Mouse (Mus musculus) liver, embryonic 12.5 days (tissue): Measurements from ENCODE around the gene Olfr521. TPM values are rescaled to one million over a fixed set of nuclear protein-coding genes. Genes with fewer than 3 reads are reported as not detected.
A peak's percentile ranks its signal among the peaks of the same experiment; 100 is the strongest.
"Not testable (repeated sequence)": the region's sequence is repeated elsewhere in the genome, so short reads cannot be mapped to it uniquely, and the experiment has no call there.

Source experiments
- ATAC-seq: fragments of 200-750 bp; cut with Nextera tagmentation; 2 replicates; pipeline ENCODE4 v1.8.0; 2017; ENCODE audit warnings: moderate number of reproducible peaks, mild to moderate bottlenecking, moderate library complexity
- H3K27ac ChIP-seq: fragments of 300-500 bp; sonication (generic); 2 replicates; pipeline ENCODE4 v1.5.1; 2016; ENCODE audit warnings: mild to moderate bottlenecking
- H3K27me3 ChIP-seq: fragments of 300-500 bp; sonication (generic); replicated peaks from 2 replicates; pipeline ENCODE4 v1.6.1; 2016; ENCODE audit warnings: mild to moderate bottlenecking, moderate library complexity
- H3K36me3 ChIP-seq: fragments of 300-500 bp; sonication (generic); 2 replicates; pipeline ENCODE4 v1.6.1; 2016; ENCODE audit warnings: mild to moderate bottlenecking, moderate library complexity
- H3K4me1 ChIP-seq: fragments of 300-500 bp; sonication (generic); 2 replicates; pipeline ENCODE4 v1.6.1; 2016
- H3K4me2 ChIP-seq: fragments of 300-500 bp; sonication (generic); 2 replicates; pipeline ENCODE4 v1.6.1; 2016; ENCODE audit warnings: mild to moderate bottlenecking, moderate library complexity
- H3K4me3 ChIP-seq: fragments of 300-500 bp; sonication (generic); 2 replicates; pipeline ENCODE4 v1.5.1; 2016; ENCODE audit warnings: mild to moderate bottlenecking, moderate library complexity
- H3K9ac ChIP-seq: fragments of 300-500 bp; sonication (generic); 2 replicates; pipeline ENCODE4 v1.6.1; 2016; ENCODE audit warnings: mild to moderate bottlenecking, moderate library complexity
- H3K9me3 ChIP-seq: fragments of 300-500 bp; sonication (generic); replicated peaks from 2 replicates; pipeline ENCODE4 v1.6.1; 2016; ENCODE audit warnings: mild to moderate bottlenecking, moderate library complexity
- WGBS: fragments of 180-500 bp; shearing (Covaris S2); methylation state at CpG from one replicate; pipeline ENCODE4 v1.1.7; 2016; ENCODE audit not compliant: insufficient replicate concordance; 5-methylcytosine and 5-hydroxymethylcytosine counted together
- polyA plus RNA-seq: library from polyadenylated mRNA; unstranded; fragments of >200 nt; fragmentation: Nextera tagmentation; extraction: Ambion mirVana; gene quantifications from 2 replicates; pipeline ENCODE4 v1.2.1, GENCODE M21; 2016

The Olfr521 gene
- polyA plus RNA-seq: not detected in 2 replicates

DNA sequence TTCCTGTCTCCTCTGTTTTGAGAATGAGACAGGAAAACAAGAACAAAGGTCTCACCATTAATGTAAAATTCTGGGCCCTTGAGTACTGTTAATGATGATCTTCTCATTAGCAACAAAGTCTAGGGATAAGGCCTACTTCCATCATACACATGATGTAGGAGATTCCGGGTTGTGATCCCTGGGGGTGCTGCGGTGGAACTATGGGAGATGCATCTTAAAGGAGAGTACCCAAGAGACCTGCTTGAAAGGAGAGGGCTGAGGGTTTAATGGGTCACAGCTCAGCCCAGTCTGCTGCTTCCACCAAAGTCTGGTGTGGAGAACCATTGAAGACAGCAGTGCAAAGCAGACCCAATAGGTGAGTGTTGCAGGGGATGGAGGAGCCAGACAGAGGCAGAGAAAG, at the start of gene Olfr521:
Olfr521 (plus strand) TSS at position 301 of the 400 bp plus-strand sequence.
- Histone ChIP-seq H3K4me3 (no peak within 1 kb of the TSS), H3K9ac (no peak within 1 kb of the TSS), H3K4me1 (no peaks in the 10 kb centered on the region), H3K36me3 (no peaks in the 10 kb centered on the region), H3K4me2 (no peak within 1 kb of the TSS), H3K27ac (no peak within 1 kb of the TSS), H3K9me3 (peaks cover 13% of the 10 kb centered on the region), H3K27me3 (no peaks in the 10 kb centered on the region)
- no peak for ATAC-seq
- WGBS: 76% methylated on average over 2 of the region's 2 CpGs

DNA sequence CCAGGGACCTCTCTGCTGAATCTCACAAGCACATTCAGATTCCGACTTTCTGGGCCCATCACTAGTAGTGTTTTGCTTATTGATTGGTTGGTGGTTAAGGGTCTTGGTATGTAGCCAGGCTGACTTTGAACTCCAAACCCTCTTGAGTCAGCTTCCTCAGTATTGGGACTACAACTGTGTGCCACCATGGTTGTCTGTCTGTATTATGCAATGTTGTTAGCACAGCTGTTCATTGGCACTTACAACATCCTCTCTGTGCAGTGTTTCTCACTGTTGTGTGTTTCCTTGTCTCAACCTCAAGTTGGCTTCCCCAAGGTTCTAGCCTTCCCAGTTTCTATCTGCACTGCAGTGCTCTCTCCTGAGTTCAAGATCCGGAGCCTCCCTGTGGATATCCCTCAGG, 46.8 kb upstream of the Olfr521 start:
- no peak for ATAC-seq
- H3K4me3 ChIP-seq: no peak overlapping the region
- H3K27ac ChIP-seq: no peak overlapping the region
- no peak overlapping the region for H3K4me2 ChIP-seq
- H3K4me1 ChIP-seq: no peaks in the 10 kb centered on the region
- no peak overlapping the region for H3K9ac ChIP-seq
- no peaks in the 10 kb centered on the region for H3K9me3 ChIP-seq
- no peaks in the 10 kb centered on the region; the same call in 1 of the 2 replicates for H3K27me3 ChIP-seq
- H3K36me3 ChIP-seq: no peaks in the 10 kb centered on the region
- WGBS: 61% methylated on average over 2 of the region's 2 CpGs

GRCm38 (mm10) chr7:99729973-99730372, 33.3 kb upstream of the Olfr521 start, which contains the start of gene Olfr520:
Gene Olfr520 (plus strand): TSS chr7:99730273.
- Histone ChIP-seq H3K4me1 (peaks cover 10% of the 10 kb centered on the region), H3K27me3 (no peaks in the 10 kb centered on the region), H3K9me3 (0 out of 2 replicates have a peak, but pooled peaks cover 4% of the 10 kb centered on the region), H3K9ac (no peak within 1 kb of the TSS), H3K4me3 (no peak within 1 kb of the TSS), H3K36me3 (no peaks in the 10 kb centered on the region), H3K4me2 (no peak within 1 kb of the TSS), H3K27ac (no peak within 1 kb of the TSS)
- WGBS: 65% methylated on average over 2 of the region's 2 CpGs
- no peak for ATAC-seq

DNA sequence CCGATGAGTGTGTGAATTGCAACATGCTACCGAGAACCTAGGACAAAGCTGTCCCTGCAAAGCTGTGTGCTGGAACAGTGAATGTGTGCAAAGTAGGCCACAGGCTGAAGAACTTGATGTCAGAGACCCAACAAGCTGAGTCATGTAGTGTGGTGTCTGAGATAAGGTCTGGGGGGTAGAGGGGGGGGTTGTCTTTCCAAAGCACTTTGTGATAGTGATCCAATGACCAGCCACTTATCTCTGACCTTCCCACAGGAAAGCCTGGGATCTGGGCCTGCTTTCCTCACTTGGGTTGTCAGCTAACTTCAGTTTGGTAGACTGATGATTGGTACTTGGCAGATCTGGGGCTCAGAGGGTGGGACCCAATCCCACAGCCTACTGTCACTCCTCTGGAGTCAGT, 28.7 kb upstream of the Olfr521 start:
- Histone ChIP-seq H3K27me3 (no peaks in the 10 kb centered on the region; the same call in 1 of the 2 replicates), H3K4me1 (peaks cover 12% of the 10 kb centered on the region), H3K36me3 (no peaks in the 10 kb centered on the region), H3K9ac (no peak overlapping the region), H3K9me3 (no peaks in the 10 kb centered on the region), H3K27ac (no peak overlapping the region), H3K4me2 (no peak overlapping the region), H3K4me3 (no peak overlapping the region)
- WGBS: 40% methylated on average over 2 of the region's 2 CpGs
- ATAC-seq: peak; percentile 62; the same call in 1 of the 2 replicates

- not testable (repeated sequence) for H3K9me3 ChIP-seq, H3K4me3 ChIP-seq, H3K9ac ChIP-seq, H3K27me3 ChIP-seq, H3K36me3 ChIP-seq, H3K4me2 ChIP-seq, ATAC-seq, H3K27ac ChIP-seq
- peaks cover 12% of the 10 kb centered on the region for H3K4me1 ChIP-seq
- WGBS: 83% methylated on average over 9 of the region's 9 CpGs
Measured at GRCm38 (mm10) chr7:99735491-99735890, 27.8 kb upstream of the Olfr521 start.

GRCm38 (mm10) chr7:99739276-99739675, 24.0 kb upstream of the Olfr521 start:
- WGBS: 63% methylated on average over 9 of the region's 9 CpGs
- no peak for ATAC-seq

GRCm38 (mm10) chr7:99781385-99781784, 18.1 kb downstream of the Olfr521 start:
- H3K4me1 ChIP-seq: no peaks in the 10 kb centered on the region
- H3K27me3 ChIP-seq: no peaks in the 10 kb centered on the region
- no peak overlapping the region for H3K4me2 ChIP-seq
- H3K27ac ChIP-seq: no peak overlapping the region
- 35% methylated on average over 5 of the region's 5 CpGs for WGBS
- no peak for ATAC-seq
- no peaks in the 10 kb centered on the region for H3K9me3 ChIP-seq
- H3K9ac ChIP-seq: no peak overlapping the region
- H3K36me3 ChIP-seq: no peaks in the 10 kb centered on the region
- H3K4me3 ChIP-seq: no peak overlapping the region

More at GRCm38 (mm10) chr7:99739276-99739675, 24.0 kb upstream of the Olfr521 start:
- Histone ChIP-seq H3K9me3 (no peaks in the 10 kb centered on the region), H3K9ac (no peak overlapping the region), H3K4me3 (no peak overlapping the region), H3K27me3 (no peaks in the 10 kb centered on the region; the same call in 1 of the 2 replicates), H3K4me1 (peaks cover 8% of the 10 kb centered on the region), H3K27ac (no peak overlapping the region), H3K4me2 (no peak overlapping the region), H3K36me3 (no peaks in the 10 kb centered on the region)

DNA sequence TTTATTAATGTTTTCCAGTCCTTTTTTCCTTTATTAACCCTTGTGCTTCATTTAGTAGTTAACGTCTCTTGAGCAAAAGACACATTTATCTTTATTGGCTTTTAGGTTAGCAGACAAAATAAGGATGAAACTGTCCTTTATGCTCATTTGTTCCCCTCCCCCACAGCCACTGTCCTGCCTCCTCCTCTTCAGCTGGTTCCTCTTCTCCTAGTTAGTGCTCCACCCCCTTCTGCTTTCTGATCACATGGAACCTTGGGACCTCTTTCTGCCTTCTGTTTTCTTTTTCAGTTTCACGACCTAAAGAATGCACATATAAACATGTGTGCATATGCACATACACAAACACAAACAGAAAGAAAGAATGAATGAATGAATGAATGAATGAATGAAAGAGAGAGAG, 18.6 kb downstream of the Olfr521 start:
- no peak overlapping the region for H3K27ac ChIP-seq
- no peak overlapping the region for H3K9ac ChIP-seq
- no peak for ATAC-seq
- 44% methylated on average over 2 of the region's 2 CpGs for WGBS
- no peak overlapping the region for H3K4me2 ChIP-seq
- H3K36me3 ChIP-seq: no peaks in the 10 kb centered on the region
- no peaks in the 10 kb centered on the region for H3K4me1 ChIP-seq
- no peak overlapping the region for H3K4me3 ChIP-seq
- H3K27me3 ChIP-seq: no peaks in the 10 kb centered on the region
- no peaks in the 10 kb centered on the region for H3K9me3 ChIP-seq

GRCm38 (mm10) chr7:99783421-99783820, 20.1 kb downstream of the Olfr521 start:
- no peak for ATAC-seq
- no peaks in the 10 kb centered on the region for H3K9me3 ChIP-seq
- no peak overlapping the region for H3K4me3 ChIP-seq
- 74% methylated on average over 7 of the region's 7 CpGs for WGBS
- no peak overlapping the region for H3K4me2 ChIP-seq
- H3K27ac ChIP-seq: no peak overlapping the region
- H3K4me1 ChIP-seq: no peaks in the 10 kb centered on the region
- no peaks in the 10 kb centered on the region for H3K27me3 ChIP-seq
- H3K36me3 ChIP-seq: no peaks in the 10 kb centered on the region
- H3K9ac ChIP-seq: no peak overlapping the region

- ATAC-seq: no peak
- no peak overlapping the region for H3K9ac ChIP-seq
- H3K9me3 ChIP-seq: no peaks in the 10 kb centered on the region
- H3K4me1 ChIP-seq: no peaks in the 10 kb centered on the region
- no peak overlapping the region for H3K27ac ChIP-seq
- H3K36me3 ChIP-seq: no peaks in the 10 kb centered on the region
- H3K27me3 ChIP-seq: no peaks in the 10 kb centered on the region
- no peak overlapping the region for H3K4me3 ChIP-seq
- 59% methylated on average over 3 of the region's 3 CpGs for WGBS
- H3K4me2 ChIP-seq: no peak overlapping the region
Measured at GRCm38 (mm10) chr7:99785553-99785952, 22.2 kb downstream of the Olfr521 start.

- no peak for ATAC-seq
- no peak overlapping the region for H3K9ac ChIP-seq
- no peak overlapping the region for H3K4me2 ChIP-seq
- no peak overlapping the region for H3K4me3 ChIP-seq
- no peaks in the 10 kb centered on the region for H3K27me3 ChIP-seq
- no peaks in the 10 kb centered on the region for H3K4me1 ChIP-seq
- H3K9me3 ChIP-seq: no peaks in the 10 kb centered on the region
- H3K36me3 ChIP-seq: no peaks in the 10 kb centered on the region
- no peak overlapping the region for H3K27ac ChIP-seq
- 75% methylated on average over 3 of the region's 3 CpGs for WGBS
Measured at GRCm38 (mm10) chr7:99786774-99787173, 23.5 kb downstream of the Olfr521 start.

DNA sequence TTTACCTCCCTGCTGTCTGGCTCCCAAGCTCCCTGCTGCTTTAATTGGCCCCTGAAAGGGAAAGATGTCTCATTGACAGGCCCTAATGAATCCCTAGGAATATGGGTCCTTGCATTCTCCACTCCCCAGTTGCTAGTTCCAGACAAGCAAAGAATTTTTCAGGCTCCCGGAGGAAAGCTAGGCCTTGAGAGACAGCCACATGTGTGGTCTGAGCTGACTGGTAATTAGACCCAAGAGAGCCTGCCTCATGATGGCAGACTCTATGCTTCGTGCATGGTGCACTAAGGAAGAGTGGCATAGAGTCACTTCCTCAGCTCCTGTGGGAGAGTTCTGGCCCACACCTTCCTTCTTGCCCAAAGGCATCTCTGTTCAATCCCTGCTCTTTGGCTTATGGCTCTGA, 24.6 kb downstream of the Olfr521 start:
- H3K4me1 ChIP-seq: no peaks in the 10 kb centered on the region
- H3K27me3 ChIP-seq: 0 out of 2 replicates have a peak, but pooled peaks cover 4% of the 10 kb centered on the region
- H3K4me2 ChIP-seq: no peak overlapping the region
- no peak overlapping the region for H3K4me3 ChIP-seq
- no peaks in the 10 kb centered on the region for H3K36me3 ChIP-seq
- no peak overlapping the region for H3K9ac ChIP-seq
- H3K9me3 ChIP-seq: no peaks in the 10 kb centered on the region
- no peak overlapping the region for H3K27ac ChIP-seq
- ATAC-seq: no peak
- WGBS: 62% methylated on average over 2 of the region's 2 CpGs

DNA sequence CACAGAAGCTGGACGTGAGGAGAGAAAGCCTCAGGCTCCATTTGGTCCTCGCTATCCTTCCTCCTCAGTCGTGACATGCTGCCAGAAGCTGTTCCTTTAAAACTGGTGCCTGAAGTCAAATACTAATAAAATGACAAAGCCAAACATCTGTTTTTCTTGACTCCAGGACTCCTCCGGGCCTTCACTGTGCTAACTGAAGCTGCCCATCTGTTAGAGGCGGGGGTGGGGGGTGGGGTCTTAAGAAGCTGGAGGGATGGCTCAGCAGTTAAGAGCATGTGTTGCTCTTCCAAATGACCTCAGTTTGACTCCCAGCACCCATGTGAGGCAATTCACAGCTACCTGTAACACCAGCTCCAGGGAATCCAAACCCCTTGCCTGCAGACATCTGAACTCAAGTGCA, 25.3 kb downstream of the Olfr521 start:
- no peaks in the 10 kb centered on the region for H3K4me1 ChIP-seq
- WGBS: 56% methylated on average over 5 of the region's 5 CpGs
- ATAC-seq: no peak

More for the DNA sequence above, 25.3 kb downstream of the Olfr521 start:
- no peak overlapping the region for H3K27ac ChIP-seq
- H3K9me3 ChIP-seq: no peaks in the 10 kb centered on the region
- no peak overlapping the region for H3K4me2 ChIP-seq
- H3K27me3 ChIP-seq: 0 out of 2 replicates have a peak, but pooled peaks cover 4% of the 10 kb centered on the region
- no peak overlapping the region for H3K9ac ChIP-seq
- no peak overlapping the region for H3K4me3 ChIP-seq
- no peaks in the 10 kb centered on the region for H3K36me3 ChIP-seq
